Mouse (Mus musculus): Measurements from ENCODE around the gene Itga9. TPM values are rescaled to one million over a fixed set of nuclear protein-coding genes. Genes with fewer than 3 reads are reported as not detected.

Gene Itga9
- polyA plus RNA-seq, 1 experiment = 15.0 TPM

DNA sequence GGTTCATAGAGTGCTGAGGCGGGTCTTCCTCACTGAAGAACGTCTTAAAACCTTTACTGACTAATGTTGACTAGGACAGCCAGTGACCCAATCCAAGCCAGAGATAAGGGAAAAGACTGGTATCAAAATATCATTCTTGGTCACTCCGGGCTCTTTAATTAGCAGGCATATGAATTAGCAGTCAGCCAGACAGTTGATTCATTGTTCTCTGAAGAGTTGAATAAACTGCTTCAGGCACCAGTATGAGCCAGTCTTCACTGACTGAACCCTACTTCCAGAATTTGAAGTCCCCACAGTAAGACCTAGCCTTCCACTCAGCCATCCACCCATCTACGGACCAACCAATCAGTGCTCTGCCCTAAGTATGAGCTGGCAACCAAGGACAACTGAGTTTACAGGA, 163.9 kb downstream of the Itga9 start:
- H3K36me3 ChIP-seq (ENCODE audit: control insufficient read depth, insufficient read depth, low read length) = no peaks in the 10 kb centered on the region
- no peaks in the 10 kb centered on the region for H3K4me1 ChIP-seq (ENCODE audit: control insufficient read depth, insufficient read depth, low read length)
- no peak overlapping the region for H3K27ac ChIP-seq (ENCODE audit: insufficient read depth, low read depth, low read length)
- H3K27me3 ChIP-seq (replicated peaks; ENCODE audit: control insufficient read depth, insufficient read depth, low read length) = no peaks in the 10 kb centered on the region
- WGBS = 75% methylated on average over 4 of the region's 4 CpGs
- H3K4me3 ChIP-seq (ENCODE audit: insufficient read depth, low read depth, low read length) = no peak overlapping the region
- no peak for TF ChIP-seq CTCF (conservative IDR thresholded peaks at IDR 0.05; ENCODE audit: insufficient read depth, insufficient read length, low read depth, low read length)
- no peak for TF ChIP-seq POLR2A (IDR thresholded peaks at IDR 0.05; ENCODE audit: low read depth, low read length)
- DNase-seq = no peak

DNA sequence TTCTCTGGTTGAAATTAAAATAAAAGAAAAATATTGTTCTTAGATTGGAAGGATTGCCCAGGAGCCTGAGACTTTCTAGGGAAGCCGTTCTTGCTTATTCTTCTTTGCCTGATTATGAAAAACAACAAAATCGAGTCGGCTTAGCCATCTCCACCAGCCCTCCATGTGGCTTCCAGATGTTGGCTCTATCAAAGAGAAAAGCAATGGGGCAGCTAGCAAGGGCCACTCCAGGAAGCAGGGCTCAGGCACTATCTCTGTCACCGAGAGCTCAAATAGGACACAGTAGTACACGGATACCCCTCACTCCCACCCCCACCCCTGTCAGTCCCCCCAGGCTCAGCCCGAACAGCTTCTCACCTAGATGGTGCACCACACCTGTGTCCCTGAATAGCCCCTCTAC, 168.2 kb downstream of the Itga9 start:
- WGBS = 90% methylated on average over 6 of the region's 6 CpGs

DNA sequence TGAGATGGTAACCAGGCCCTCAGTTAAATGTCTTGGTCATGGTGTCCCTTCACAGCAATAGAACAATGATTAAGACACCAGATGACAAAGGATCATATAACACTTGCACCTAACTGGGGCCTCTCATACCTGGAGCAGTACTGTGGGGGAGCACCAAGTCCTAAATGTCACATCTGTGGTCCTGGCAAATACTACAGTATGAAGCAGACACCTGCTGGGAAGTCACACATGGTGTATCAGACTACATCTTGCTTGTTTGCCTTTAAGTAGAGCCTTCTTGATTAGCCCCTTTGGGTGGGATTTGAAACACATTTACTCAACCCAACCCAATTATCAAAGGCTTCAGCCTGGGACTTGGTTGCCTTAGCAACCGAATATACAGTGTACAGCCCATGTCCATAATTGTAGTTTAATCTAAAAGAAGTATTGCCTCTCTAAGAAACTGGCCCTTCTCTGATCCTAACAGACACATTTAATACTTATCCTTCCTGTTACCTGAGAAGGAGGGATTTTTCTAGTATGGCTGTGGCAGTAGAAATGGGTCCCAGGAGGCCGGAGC, 170.5 kb downstream of the Itga9 start:
- TF ChIP-seq CTCF (conservative IDR thresholded peaks at IDR 0.05; ENCODE audit: insufficient read depth, insufficient read length, low read depth, low read length) = no peak
- H3K4me3 ChIP-seq (ENCODE audit: insufficient read depth, low read depth, low read length) = no peak overlapping the region
- H3K27ac ChIP-seq (ENCODE audit: insufficient read depth, low read depth, low read length) = no peak overlapping the region
- WGBS = 98% methylated on average over 2 of the region's 2 CpGs
- DNase-seq = no peak
- H3K27me3 ChIP-seq (replicated peaks; ENCODE audit: control insufficient read depth, insufficient read depth, low read length) = no peaks in the 10 kb centered on the region
- H3K4me1 ChIP-seq (ENCODE audit: control insufficient read depth, insufficient read depth, low read length) = 0 out of 2 replicates have a peak, but pooled peaks cover 2% of the 10 kb centered on the region
- H3K36me3 ChIP-seq (ENCODE audit: control insufficient read depth, insufficient read depth, low read length) = no peaks in the 10 kb centered on the region

More for the DNA sequence above, 168.2 kb downstream of the Itga9 start:
- no peaks in the 10 kb centered on the region for H3K27me3 ChIP-seq (replicated peaks; ENCODE audit: control insufficient read depth, insufficient read depth, low read length)
- no peaks in the 10 kb centered on the region for H3K36me3 ChIP-seq (ENCODE audit: control insufficient read depth, insufficient read depth, low read length)
- DNase-seq = no peak
- TF ChIP-seq CTCF (conservative IDR thresholded peaks at IDR 0.05; ENCODE audit: insufficient read depth, insufficient read length, low read depth, low read length) (no peak), POLR2A (IDR thresholded peaks at IDR 0.05; ENCODE audit: low read depth, low read length) (no peak)
- no peak overlapping the region for H3K4me3 ChIP-seq (ENCODE audit: insufficient read depth, low read depth, low read length)
- H3K27ac ChIP-seq (ENCODE audit: insufficient read depth, low read depth, low read length) = no peak overlapping the region
- 0 out of 2 replicates have a peak, but pooled peaks cover 2% of the 10 kb centered on the region for H3K4me1 ChIP-seq (ENCODE audit: control insufficient read depth, insufficient read depth, low read length)

DNA sequence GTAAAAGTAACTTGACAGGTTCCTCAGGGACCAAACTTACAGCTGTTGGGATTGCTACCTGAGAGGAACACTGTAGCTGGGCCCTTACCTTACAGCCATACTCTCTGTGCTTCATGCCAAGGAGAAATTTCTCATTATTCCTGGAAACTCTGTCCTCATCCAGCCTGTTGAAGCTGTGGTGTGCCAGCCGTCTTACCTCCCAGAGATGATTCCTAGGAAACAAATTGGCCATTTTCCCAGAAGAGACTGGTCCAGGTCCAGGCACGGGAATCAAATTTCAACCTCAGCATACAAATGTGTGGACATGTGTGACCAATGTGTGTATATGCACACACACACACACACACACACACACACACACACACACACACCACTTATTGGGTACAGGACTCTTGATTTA, 172.1 kb downstream of the Itga9 start:
- Histone ChIP-seq H3K4me1 (ENCODE audit: control insufficient read depth, insufficient read depth, low read length) (0 out of 2 replicates have a peak, but pooled peaks cover 2% of the 10 kb centered on the region), H3K4me3 (ENCODE audit: insufficient read depth, low read depth, low read length) (no peak overlapping the region), H3K27me3 (replicated peaks; ENCODE audit: control insufficient read depth, insufficient read depth, low read length) (no peaks in the 10 kb centered on the region), H3K27ac (ENCODE audit: insufficient read depth, low read depth, low read length) (no peak overlapping the region), H3K36me3 (ENCODE audit: control insufficient read depth, insufficient read depth, low read length) (no peaks in the 10 kb centered on the region)
- peak; percentile 84 for DNase-seq
- TF ChIP-seq POLR2A (IDR thresholded peaks at IDR 0.05; ENCODE audit: low read depth, low read length) (no peak), CTCF (conservative IDR thresholded peaks at IDR 0.05; ENCODE audit: insufficient read depth, insufficient read length, low read depth, low read length) (no peak)
- 25% methylated on average over 2 of the region's 2 CpGs for WGBS

DNA sequence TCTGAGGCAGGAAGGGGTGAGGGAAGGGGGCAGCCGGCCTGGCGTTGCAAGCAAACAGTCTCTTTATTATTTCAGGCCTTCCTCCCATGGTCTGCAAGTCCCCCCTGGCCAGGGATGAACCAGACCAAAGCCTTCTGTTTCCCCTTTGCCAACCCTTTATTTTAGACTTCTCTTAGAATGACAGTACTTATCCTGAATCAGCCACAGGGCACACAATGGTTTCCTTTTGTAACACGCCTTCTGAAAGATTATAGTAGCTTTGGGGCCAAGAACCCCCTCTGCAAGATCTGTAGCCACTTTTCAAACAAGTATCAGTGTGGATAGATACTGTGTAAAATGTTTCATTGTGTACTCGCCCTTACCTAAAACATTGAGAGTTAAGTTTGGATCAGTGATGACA, 178.1 kb downstream of the Itga9 start:
- no peaks in the 10 kb centered on the region for H3K27me3 ChIP-seq (replicated peaks; ENCODE audit: control insufficient read depth, insufficient read depth, low read length)
- TF ChIP-seq POLR2A (IDR thresholded peaks at IDR 0.05; ENCODE audit: low read depth, low read length) (no peak), CTCF (conservative IDR thresholded peaks at IDR 0.05; ENCODE audit: insufficient read depth, insufficient read length, low read depth, low read length) (no peak)
- 84% methylated on average over 4 of the region's 4 CpGs for WGBS
- H3K4me3 ChIP-seq (ENCODE audit: insufficient read depth, low read depth, low read length) = no peak overlapping the region
- no peaks in the 10 kb centered on the region for H3K36me3 ChIP-seq (ENCODE audit: control insufficient read depth, insufficient read depth, low read length)
- peaks cover 3% of the 10 kb centered on the region; the same call in 1 of the 2 replicates for H3K4me1 ChIP-seq (ENCODE audit: control insufficient read depth, insufficient read depth, low read length)
- no peak for DNase-seq
- no peak overlapping the region for H3K27ac ChIP-seq (ENCODE audit: insufficient read depth, low read depth, low read length)

DNA sequence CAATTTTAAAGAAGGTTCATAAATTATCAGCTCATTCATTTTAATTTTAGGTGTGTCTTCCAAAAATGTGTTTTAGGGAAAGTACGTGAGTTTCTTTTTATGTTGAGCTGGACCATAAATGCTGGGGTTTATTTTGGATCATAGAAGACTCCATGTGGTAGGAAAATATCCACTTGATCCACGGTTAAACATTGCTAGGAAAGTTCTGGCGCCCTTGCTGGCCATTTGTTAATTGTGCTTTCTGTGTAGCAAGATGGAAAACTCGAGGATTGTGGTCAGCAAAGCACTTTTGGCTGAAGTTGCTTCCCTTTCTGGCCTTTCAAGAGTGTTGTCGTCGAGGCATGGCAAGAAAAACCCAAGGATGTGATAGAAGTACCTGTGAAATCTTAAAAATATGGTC, 179.3 kb downstream of the Itga9 start:
- H3K4me1 ChIP-seq (ENCODE audit: control insufficient read depth, insufficient read depth, low read length) = peaks cover 3% of the 10 kb centered on the region; the same call in 1 of the 2 replicates
- WGBS = 59% methylated on average over 6 of the region's 6 CpGs
- H3K27me3 ChIP-seq (replicated peaks; ENCODE audit: control insufficient read depth, insufficient read depth, low read length) = no peaks in the 10 kb centered on the region
- H3K36me3 ChIP-seq (ENCODE audit: control insufficient read depth, insufficient read depth, low read length) = no peaks in the 10 kb centered on the region
- TF ChIP-seq CTCF (conservative IDR thresholded peaks at IDR 0.05; ENCODE audit: insufficient read depth, insufficient read length, low read depth, low read length) = no peak
- no peak for TF ChIP-seq POLR2A (IDR thresholded peaks at IDR 0.05; ENCODE audit: low read depth, low read length)
- DNase-seq = peak; percentile 64
- no peak overlapping the region for H3K27ac ChIP-seq (ENCODE audit: insufficient read depth, low read depth, low read length)
- H3K4me3 ChIP-seq (ENCODE audit: insufficient read depth, low read depth, low read length) = no peak overlapping the region

DNA sequence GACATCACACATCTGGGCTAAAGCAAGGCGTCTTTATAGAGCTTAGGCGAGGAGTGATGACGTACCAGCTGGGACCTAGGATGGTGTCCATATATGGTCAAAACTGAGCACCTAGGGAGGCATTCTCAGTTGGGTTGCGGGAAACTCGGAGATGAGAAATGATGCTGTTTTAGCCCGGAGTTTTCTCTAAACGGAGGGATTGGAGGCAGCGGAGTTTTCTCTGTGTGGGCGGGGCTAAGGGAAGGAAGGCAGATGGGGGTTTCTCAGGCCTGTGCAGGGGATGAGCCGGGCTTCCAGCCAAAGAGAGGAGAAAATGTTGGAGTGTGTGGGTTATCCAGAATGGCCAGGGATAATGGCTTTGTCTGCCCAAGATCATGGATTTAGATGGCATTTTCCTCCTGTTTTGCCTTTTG, 182.4 kb downstream of the Itga9 start:
- no peaks in the 10 kb centered on the region for H3K36me3 ChIP-seq (ENCODE audit: control insufficient read depth, insufficient read depth, low read length)
- 70% methylated on average over 10 of the region's 10 CpGs for WGBS
- H3K27ac ChIP-seq (ENCODE audit: insufficient read depth, low read depth, low read length) = no peak overlapping the region

More for the DNA sequence above, 182.4 kb downstream of the Itga9 start:
- Histone ChIP-seq H3K4me1 (ENCODE audit: control insufficient read depth, insufficient read depth, low read length) (peaks cover 3% of the 10 kb centered on the region; the same call in 1 of the 2 replicates), H3K27me3 (replicated peaks; ENCODE audit: control insufficient read depth, insufficient read depth, low read length) (no peaks in the 10 kb centered on the region), H3K4me3 (ENCODE audit: insufficient read depth, low read depth, low read length) (no peak overlapping the region)
- DNase-seq = no peak
- TF ChIP-seq CTCF (conservative IDR thresholded peaks at IDR 0.05; ENCODE audit: insufficient read depth, insufficient read length, low read depth, low read length) = no peak
- TF ChIP-seq POLR2A (IDR thresholded peaks at IDR 0.05; ENCODE audit: low read depth, low read length) = no peak
